Mouse (Mus musculus) CH12.LX (cell line): ENCODE data around the gene Lmf1. TPM values are rescaled to one million over a fixed set of nuclear protein-coding genes. Genes with fewer than 3 reads are reported as not detected.

Experiments used
- DNase-seq: peaks from one replicate; pipeline ENCODE4 v3.0.0-alpha.2; 2013; ENCODE audit errors: extremely low read depth
- H3K27ac ChIP-seq: 2 replicates; pipeline ENCODE4 v1.5.1; 2012; ENCODE audit warnings: low read depth, mild to moderate bottlenecking, control low read depth, moderate library complexity; ENCODE audit not compliant: insufficient read depth
- H3K27me3 ChIP-seq: replicated peaks from 2 replicates; pipeline ENCODE3; 2012; ENCODE audit warnings: inconsistent platforms
- H3K36me3 ChIP-seq, 2 experiments: replicated peaks in 1 of 2; 2 replicates each; pipeline versions ENCODE3 to v1.6.1; 2012; ENCODE audit warnings: inconsistent platforms in 1 of 2, low read length in 1 of 2, mild to moderate bottlenecking in 1 of 2, mixed read lengths in 1 of 2, moderate library complexity in 1 of 2; ENCODE audit not compliant: control insufficient read depth in 1 of 2, insufficient read depth in 1 of 2
- H3K4me1 ChIP-seq, 2 experiments: 2 replicates each; pipeline ENCODE4 v1.6.1; 2012; ENCODE audit warnings: inconsistent platforms in 1 of 2, moderate library complexity in 1 of 2; ENCODE audit not compliant: insufficient read depth in 2 of 2, control insufficient read depth in 1 of 2
- H3K4me2 ChIP-seq: 2 replicates; pipeline ENCODE4 v1.6.1; 2012; ENCODE audit warnings: low read depth, mild to moderate bottlenecking, control low read depth; ENCODE audit not compliant: poor library complexity, insufficient read depth, severe bottlenecking
- H3K4me3 ChIP-seq, 3 experiments: fragments of 150-350 bp in 1 of 3; sonication (generic) in 1 of 3; replicated peaks in 1 of 3; 2 replicates each; pipeline versions ENCODE3 to v1.5.1; 2011 to 2012; ENCODE audit warnings: low read depth in 2 of 3, low read length in 2 of 3, mild to moderate bottlenecking in 2 of 3, moderate library complexity in 2 of 3, control low read depth in 1 of 3, improper control_type of control experiment in 1 of 3, inconsistent platforms in 1 of 3, mixed read lengths in 1 of 3; ENCODE audit not compliant: poor library complexity in 1 of 3
- H3K79me2 ChIP-seq: replicated peaks from 2 replicates; pipeline ENCODE4 v1.6.1; 2012; ENCODE audit warnings: mild to moderate bottlenecking, moderate library complexity; ENCODE audit not compliant: control insufficient read depth, poor library complexity, insufficient read depth, severe bottlenecking; ENCODE audit errors: extremely low read depth
- H3K9ac ChIP-seq: 2 replicates; pipeline ENCODE4 v1.6.1; 2012; ENCODE audit warnings: low read depth, mild to moderate bottlenecking, control low read depth, moderate library complexity; ENCODE audit not compliant: insufficient read depth
- H3K9me3 ChIP-seq: replicated peaks from 2 replicates; pipeline ENCODE3; 2012; ENCODE audit warnings: low read length, inconsistent platforms, mixed read lengths
- BHLHE40 ChIP-seq: IDR thresholded peaks from 2 replicates; pipeline ENCODE4 v1.6.1; 2011; ENCODE audit warnings: mild to moderate bottlenecking, low read depth, low read length, improper control_type of control experiment
- CHD1 ChIP-seq: IDR thresholded peaks from 2 replicates; pipeline ENCODE4 v1.6.1; 2012; ENCODE audit warnings: low read depth, low read length, improper control_type of control experiment, inconsistent platforms
- CHD2 ChIP-seq: IDR thresholded peaks from 2 replicates; pipeline ENCODE4 v1.6.1; 2011; ENCODE audit warnings: low read length, improper control_type of control experiment
- E2F4 ChIP-seq: IDR thresholded peaks from 2 replicates; pipeline ENCODE4 v1.6.1; 2011; ENCODE audit warnings: low read depth, low read length, improper control_type of control experiment; ENCODE audit not compliant: insufficient replicate concordance
- ELF1 ChIP-seq: IDR thresholded peaks from 2 replicates; pipeline ENCODE4 v1.6.1; 2014; ENCODE audit warnings: low read depth, mild to moderate bottlenecking, inconsistent platforms, low read length, improper control_type of control experiment
- EP300 ChIP-seq: IDR thresholded peaks from 2 replicates; pipeline ENCODE4 v1.6.1; 2011; ENCODE audit warnings: low read length, improper control_type of control experiment
- GABPA ChIP-seq: IDR thresholded peaks from 2 replicates; pipeline ENCODE4 v1.6.1; 2012; ENCODE audit warnings: low read depth, low read length, improper control_type of control experiment, inconsistent platforms; ENCODE audit not compliant: insufficient replicate concordance
- HCFC1 ChIP-seq: IDR thresholded peaks from 2 replicates; pipeline ENCODE4 v1.6.1; 2012; ENCODE audit warnings: low read depth, mild to moderate bottlenecking, inconsistent platforms, low read length, improper control_type of control experiment
- IRF4 ChIP-seq: IDR thresholded peaks from 2 replicates; pipeline ENCODE4 v1.6.1; 2014; ENCODE audit warnings: low read depth, mild to moderate bottlenecking, inconsistent platforms, low read length, improper control_type of control experiment
- JUND ChIP-seq: conservative IDR thresholded peaks from 2 replicates; pipeline ENCODE4 v1.6.1; 2011; ENCODE audit warnings: low read depth, low read length, improper control_type of control experiment
- KAT2A ChIP-seq: IDR thresholded peaks from 2 replicates; pipeline ENCODE4 v1.6.1; 2012; ENCODE audit warnings: low read length, improper control_type of control experiment, inconsistent platforms; ENCODE audit not compliant: insufficient replicate concordance
- MAZ ChIP-seq: IDR thresholded peaks from 2 replicates; pipeline ENCODE4 v1.6.1; 2012; ENCODE audit warnings: low read depth, mild to moderate bottlenecking, inconsistent platforms, low read length, improper control_type of control experiment, moderate library complexity
- MEF2A ChIP-seq: IDR thresholded peaks from 2 replicates; pipeline ENCODE4 v1.6.1; 2014; ENCODE audit warnings: low read depth, mild to moderate bottlenecking, inconsistent platforms, low read length, improper control_type of control experiment, borderline replicate concordance
- MXI1 ChIP-seq: IDR thresholded peaks from 2 replicates; pipeline ENCODE4 v1.6.1; 2011; ENCODE audit warnings: mild to moderate bottlenecking, low read depth, low read length, improper control_type of control experiment
- NRF1 ChIP-seq: IDR thresholded peaks from 2 replicates; pipeline ENCODE4 v1.6.1; 2014; ENCODE audit warnings: low read depth, mild to moderate bottlenecking, inconsistent platforms, low read length, improper control_type of control experiment, moderate library complexity
- PAX5 ChIP-seq: IDR thresholded peaks from 2 replicates; pipeline ENCODE4 v1.6.1; 2012; ENCODE audit warnings: low read length, inconsistent platforms, mixed read lengths
- POLR2A ChIP-seq: IDR thresholded peaks from 2 replicates; pipeline ENCODE4 v1.6.1; 2011; ENCODE audit warnings: low read depth, mild to moderate bottlenecking, improper control_type of control experiment, low read length
- RAD21 ChIP-seq: IDR thresholded peaks from 2 replicates; pipeline ENCODE4 v1.6.1; 2011; ENCODE audit warnings: low read depth, mild to moderate bottlenecking, low read length, improper control_type of control experiment, moderate library complexity
- SIN3A ChIP-seq: IDR thresholded peaks from 2 replicates; pipeline ENCODE4 v1.6.1; 2012; ENCODE audit warnings: low read length, improper control_type of control experiment, inconsistent platforms
- SMC3 ChIP-seq: IDR thresholded peaks from 2 replicates; pipeline ENCODE4 v1.6.1; 2011; ENCODE audit warnings: low read depth, low read length, improper control_type of control experiment
- TBP ChIP-seq: conservative IDR thresholded peaks from 2 replicates; pipeline ENCODE4 v1.6.1; 2011; ENCODE audit warnings: low read depth, low read length, improper control_type of control experiment
- UBTF ChIP-seq: IDR thresholded peaks from 2 replicates; pipeline ENCODE4 v1.6.1; 2012; ENCODE audit warnings: low read depth, mild to moderate bottlenecking, inconsistent platforms, low read length, improper control_type of control experiment, moderate library complexity
- USF1 ChIP-seq: IDR thresholded peaks from 2 replicates; pipeline ENCODE4 v1.6.1; 2014; ENCODE audit warnings: low read depth, mild to moderate bottlenecking, inconsistent platforms, low read length, improper control_type of control experiment
- ZKSCAN1 ChIP-seq: IDR thresholded peaks from 2 replicates; pipeline ENCODE4 v1.6.1; 2012; ENCODE audit warnings: low read depth, inconsistent platforms, low read length, improper control_type of control experiment, borderline replicate concordance
- ZMIZ1 ChIP-seq: IDR thresholded peaks from 2 replicates; pipeline ENCODE4 v1.6.1; 2012; ENCODE audit warnings: low read depth, mild to moderate bottlenecking, inconsistent platforms, low read length, improper control_type of control experiment
- dilution Hi-C: fragments of 300-500 bp; cut with MboI; formaldehyde crosslinking; loops from 2 replicates; pipeline ENCODE4 v1.14.3; 2020; ENCODE audit warnings: low sequenced_read_pairs; ENCODE audit not compliant: extremely low pct_unique_long_range_greater_than_20kb, extremely low pct_ligation_motif_present
- in situ Hi-C: fragments of 300-500 bp; cut with MboI; formaldehyde crosslinking; loops from 3 replicates; pipeline ENCODE4 v1.14.3; 2019; ENCODE audit warnings: low sequenced_read_pairs, low pct_ligation_motif_present, low pct_unique_long_range_greater_than_20kb, mixed read lengths
- polyA plus RNA-seq: library from polyadenylated mRNA; unstranded; fragments of >175 nt; gene quantifications from 2 replicates; pipeline ENCODE4 v1.2.1, GENCODE M21; 2012; ENCODE audit warnings: low read depth; ENCODE audit not compliant: insufficient read length
- total RNA-seq, 2 experiments: library from RNA; depleted of rRNA; stranded (reverse); fragments of 300-350 nt in 1 of 2; fragments of >200 nt in 1 of 2; gene quantifications; 2 replicates each; pipeline ENCODE4 v1.2.3; 2012 to 2014

Lmf1 gene
- total and polyA plus RNA-seq, 3 experiments = 13.3 to 26.9 (median 15.2) TPM

DNA sequence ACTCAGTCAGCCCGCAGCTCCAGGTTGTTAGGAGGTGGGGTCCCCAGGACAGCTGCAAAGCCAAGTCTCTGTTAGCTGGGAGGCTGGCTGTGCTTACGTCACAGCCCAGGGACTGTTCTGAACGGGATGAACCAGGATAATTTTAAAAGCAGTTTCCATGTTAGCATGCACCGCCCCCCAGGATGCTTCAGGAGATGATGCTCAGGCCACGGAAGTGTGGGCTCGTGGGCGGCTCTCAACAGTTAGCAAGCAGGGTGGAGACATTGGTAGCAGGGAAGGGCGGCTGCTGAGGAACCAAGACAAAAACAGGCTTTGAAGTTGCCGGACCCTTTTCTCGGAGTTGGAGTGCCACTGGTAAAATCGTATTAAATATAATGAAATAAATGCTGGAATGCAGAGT is 45.0 kb downstream of the Lmf1 start:
- no peaks in the 10 kb centered on the region for H3K79me2 ChIP-seq
- no peak overlapping the region for H3K9ac ChIP-seq
- H3K4me1 ChIP-seq = peaks cover 2 to 26% of the 10 kb centered on the region in 2 experiments; a peak in 3 of 4 replicates
- in situ Hi-C loops (no loop called here), dilution Hi-C loops (no loop called here)
- no peak overlapping the region for H3K4me3 ChIP-seq
- H3K27me3 ChIP-seq = no peaks in the 10 kb centered on the region
- H3K27ac ChIP-seq = no peak overlapping the region
- peaks cover 3% of the 10 kb centered on the region for H3K9me3 ChIP-seq
- TF ChIP-seq HCFC1 = no peak
- TF ChIP-seq JUND = no peak
- no peak for TF ChIP-seq MEF2A
- no peak for TF ChIP-seq UBTF
- TF ChIP-seq E2F4 = no peak
- no peak for TF ChIP-seq SIN3A
- TF ChIP-seq GABPA = no peak
- no peak for TF ChIP-seq ZKSCAN1
- TF ChIP-seq KAT2A = no peak
- no peak for TF ChIP-seq POLR2A
- no peak for TF ChIP-seq ELF1
- no peak for TF ChIP-seq ZMIZ1
- TF ChIP-seq EP300 = no peak
- TF ChIP-seq RAD21 = no peak
- TF ChIP-seq SMC3 = no peak
- no peak for DNase-seq
- peaks cover 3 to 38% of the 10 kb centered on the region in 2 experiments for H3K36me3 ChIP-seq
- no peak overlapping the region for H3K4me2 ChIP-seq

DNA sequence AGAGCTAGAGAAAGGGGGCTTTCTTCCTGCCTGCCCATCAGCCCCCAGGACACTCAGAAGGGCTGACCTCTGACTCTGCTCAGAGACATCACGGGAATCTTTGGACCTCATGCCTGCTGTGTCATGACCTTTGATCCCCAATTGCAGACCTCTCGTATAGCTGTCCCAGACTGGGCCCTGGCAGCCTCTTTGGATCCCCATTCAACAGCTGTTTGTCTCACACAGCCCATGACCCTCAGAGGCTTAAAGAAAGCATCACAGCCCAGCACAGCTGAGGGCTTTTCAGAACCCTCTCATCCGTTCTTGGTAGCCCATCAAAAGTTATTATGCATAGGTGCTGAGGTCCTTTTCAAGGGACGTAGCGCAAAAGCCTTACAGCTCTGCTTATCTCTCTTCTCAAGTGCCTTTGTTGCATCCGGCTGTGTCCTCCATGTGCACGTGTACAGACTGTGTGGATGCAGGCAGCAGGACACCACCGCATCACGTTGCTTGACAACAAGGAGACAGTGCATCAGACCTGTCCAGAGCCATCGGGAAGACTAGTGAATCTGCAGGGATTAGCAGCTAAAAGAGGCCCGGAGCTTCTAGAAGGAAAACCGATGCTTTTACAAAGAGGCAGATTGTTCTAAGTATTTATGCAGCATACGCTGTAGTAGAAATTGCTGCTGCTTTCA is 45.7 kb downstream of the Lmf1 start:
- no peak for TF ChIP-seq BHLHE40
- no peak for TF ChIP-seq JUND
- no peak for TF ChIP-seq NRF1
- TF ChIP-seq PAX5 = no peak
- TF ChIP-seq USF1 = no peak
- TF ChIP-seq EP300 = no peak
- no peak for TF ChIP-seq TBP
- no peak for TF ChIP-seq E2F4
- TF ChIP-seq MEF2A = no peak
- TF ChIP-seq CHD1 = no peak
- TF ChIP-seq CHD2 = no peak
- no peak for TF ChIP-seq MAZ
- no peak for TF ChIP-seq ELF1
- no peak for TF ChIP-seq IRF4
- TF ChIP-seq ZMIZ1 = no peak
- no peak for TF ChIP-seq POLR2A
- TF ChIP-seq HCFC1 = no peak
- no peak for TF ChIP-seq MXI1
- TF ChIP-seq SMC3 = no peak
- no peak overlapping the region for H3K4me3 ChIP-seq
- H3K27me3 ChIP-seq = no peaks in the 10 kb centered on the region
- no peak overlapping the region for H3K27ac ChIP-seq
- H3K9ac ChIP-seq = no peak overlapping the region
- no peak for DNase-seq
- peaks cover 3% of the 10 kb centered on the region for H3K9me3 ChIP-seq
- H3K4me2 ChIP-seq = no peak overlapping the region
- no peaks in the 10 kb centered on the region for H3K79me2 ChIP-seq
- dilution Hi-C loops (no loop called here), in situ Hi-C loops (no loop called here)
- peaks cover under 1 to 35% of the 10 kb centered on the region in 2 experiments for H3K36me3 ChIP-seq
- H3K4me1 ChIP-seq = peaks cover under 1 to 21% of the 10 kb centered on the region in 2 experiments; a peak in 3 of 4 replicates
